Mouse (Mus musculus) spleen, adult 2 months (tissue): ENCODE data around the gene Gal.

ENCODE experiments used
- CTCF ChIP-seq: fragments of 200-500 bp; IDR thresholded peaks from 2 replicates; pipeline ENCODE4 v1.5.1; 2011; ENCODE audit warnings: mild to moderate bottlenecking, inconsistent platforms; ENCODE audit not compliant: insufficient read depth, insufficient read length, insufficient replicate concordance; ENCODE audit errors: extremely low read depth
- POLR2A ChIP-seq: fragments of 200-500 bp; IDR thresholded peaks from 2 replicates; pipeline ENCODE4 v1.6.1; 2011; ENCODE audit warnings: low read depth, low read length, inconsistent platforms

DNA sequence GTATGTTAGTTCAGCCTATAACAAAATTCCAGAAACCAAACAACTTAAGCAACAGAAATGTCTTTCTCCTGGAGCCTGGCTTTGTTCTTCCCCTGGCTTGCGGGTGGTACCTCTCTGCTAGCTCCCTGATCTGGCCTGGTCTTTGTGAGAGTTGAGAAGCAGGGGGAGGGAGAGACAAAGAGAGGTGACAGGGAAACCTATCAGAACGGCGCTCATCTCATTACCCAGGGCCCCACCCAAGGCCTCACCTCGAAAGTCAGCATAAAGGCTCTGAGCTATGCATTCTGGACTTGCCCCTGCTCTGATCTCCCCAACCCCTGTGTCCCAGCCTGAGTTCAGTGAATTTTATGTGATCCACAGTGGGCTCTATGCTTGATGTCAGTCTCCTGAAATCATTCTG lies 20.3 kb upstream of the Gal start:
- TF ChIP-seq POLR2A (no peak), CTCF (no peak)
